Mouse (Mus musculus) kidney, postnatal 14 days (tissue): ENCODE measurements at regions not wholly inside any gene's neighbourhood (a gene's known extent, or its start where the extent isn't known, plus 50 kb on each side); places are given as distances from the start of the nearest gene placed in this dataset.

Experiments used
- DNase-seq: peaks from one replicate; pipeline ENCODE4 v3.0.0; 2022; ENCODE audit warnings: mixed read lengths

DNA sequence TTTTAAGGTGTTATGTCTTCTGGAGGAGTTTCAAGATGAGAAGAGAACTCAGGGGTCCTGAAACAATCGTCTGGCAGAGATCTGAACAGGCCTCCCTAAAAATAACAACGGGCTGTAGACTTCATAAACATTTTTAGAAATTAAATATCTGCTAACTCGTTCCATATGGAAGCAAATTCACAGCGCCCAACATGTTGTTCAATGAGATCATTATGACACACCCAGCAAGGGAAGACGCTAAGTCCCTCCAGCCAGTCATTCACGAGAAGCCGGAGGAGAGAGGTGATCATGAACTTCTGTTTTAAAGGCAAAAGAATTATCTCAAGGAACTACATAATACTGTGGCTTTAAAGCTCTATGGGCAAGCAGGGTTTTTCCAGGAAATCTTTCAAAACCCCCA, 334.8 kb downstream of the Efna5 start:
- DNase-seq = no peak

DNA sequence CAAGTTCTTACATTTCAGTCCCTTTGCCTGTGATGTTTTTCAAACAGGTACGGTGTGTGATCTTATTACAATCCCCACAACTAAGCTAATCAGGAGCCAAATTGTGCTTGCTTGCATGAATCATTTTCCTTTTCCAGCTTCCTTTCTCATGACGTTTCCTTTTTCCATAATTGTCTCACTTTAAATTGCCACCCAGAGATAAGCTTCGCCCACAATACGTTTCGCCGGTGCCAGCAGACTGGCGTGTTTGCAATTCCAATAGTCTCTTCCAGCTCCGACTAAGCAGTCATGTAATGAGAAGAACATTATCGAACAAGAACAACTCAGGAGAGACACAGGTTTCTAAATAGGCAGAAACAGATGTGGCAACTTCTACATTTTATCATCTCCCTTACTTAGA, 335.8 kb downstream of the Efna5 start:
- DNase-seq = peak; percentile 6

DNA sequence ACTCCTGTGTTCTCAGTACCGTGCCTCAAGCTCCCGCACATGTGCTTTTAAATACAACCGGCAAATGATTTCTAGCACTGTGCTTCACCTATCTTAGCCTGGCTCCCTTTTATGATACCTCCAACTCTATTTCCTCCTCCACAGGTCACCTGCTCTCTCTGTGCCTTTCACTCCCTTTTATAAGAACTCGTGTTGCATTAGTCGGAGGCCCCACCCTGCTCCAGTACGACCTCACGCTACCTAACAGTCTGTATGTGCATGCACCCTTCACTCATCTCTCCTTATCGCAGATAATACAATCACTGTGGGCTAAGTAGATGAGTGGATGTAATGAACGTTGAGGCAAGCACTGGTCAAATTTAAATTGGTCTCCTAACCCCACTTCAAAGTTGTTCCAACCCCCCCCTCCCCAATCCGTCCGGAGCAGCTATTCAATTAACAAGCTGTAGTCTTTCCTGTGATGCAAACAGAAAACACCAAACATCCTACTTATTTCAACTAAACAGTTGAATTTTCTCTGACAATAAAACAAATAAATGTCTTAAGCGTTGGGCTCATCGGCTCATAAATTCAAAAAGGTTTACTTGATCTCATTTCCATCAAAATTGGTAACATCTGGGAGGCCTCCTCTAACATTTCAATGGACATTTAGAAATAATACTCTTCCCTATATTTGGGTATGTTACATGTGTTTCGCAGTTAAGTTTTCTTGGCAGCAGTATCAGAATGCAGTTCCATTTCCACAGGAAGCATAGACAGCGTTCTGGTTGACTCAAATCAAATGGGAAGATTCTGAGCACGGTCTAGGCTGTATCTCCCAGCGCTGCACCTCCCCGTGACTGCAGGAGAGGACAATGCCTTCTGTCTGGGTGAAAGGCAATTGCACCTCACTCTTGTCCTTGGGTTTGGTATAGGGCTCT, 337.8 kb downstream of the Efna5 start:
- DNase-seq = no peak

DNA sequence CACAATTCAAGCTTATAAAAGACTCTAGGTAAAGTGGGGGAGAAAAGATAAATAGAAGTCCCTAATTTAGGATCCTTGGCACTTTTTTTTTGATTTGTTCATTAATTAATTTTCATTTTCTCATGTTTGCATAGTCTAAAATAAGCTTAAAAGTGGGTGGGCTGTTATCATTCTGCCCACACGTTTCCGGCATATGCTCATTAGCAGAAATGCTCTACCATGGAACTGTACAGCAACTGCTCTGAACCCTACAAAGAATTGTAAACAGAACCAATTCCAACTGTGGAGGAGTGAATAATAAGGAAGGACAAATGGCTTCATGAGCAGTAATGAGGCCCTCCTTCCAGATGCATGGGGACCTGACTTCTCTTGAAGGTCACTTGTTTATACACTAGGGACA, 351.2 kb downstream of the Efna5 start:
- DNase-seq = no peak

DNA sequence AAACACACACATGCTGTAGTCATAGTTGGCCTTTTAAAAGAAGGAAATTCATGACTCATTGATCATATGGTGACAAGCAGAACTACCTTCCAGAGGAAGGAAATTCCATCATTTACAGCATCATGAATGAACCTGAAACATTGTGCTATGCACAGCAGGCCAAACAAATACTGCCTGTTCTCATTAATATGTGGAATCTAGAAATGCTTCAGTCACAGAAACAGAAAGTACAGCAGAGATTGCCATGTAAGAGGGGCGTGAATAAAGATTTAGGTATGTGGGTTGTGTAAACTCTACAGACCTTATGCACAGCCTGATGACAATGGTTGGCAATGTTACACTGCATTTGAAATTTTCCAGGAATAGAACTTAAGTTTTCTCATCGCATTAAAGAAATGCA, 353.6 kb downstream of the Efna5 start:
- no peak for DNase-seq

DNA sequence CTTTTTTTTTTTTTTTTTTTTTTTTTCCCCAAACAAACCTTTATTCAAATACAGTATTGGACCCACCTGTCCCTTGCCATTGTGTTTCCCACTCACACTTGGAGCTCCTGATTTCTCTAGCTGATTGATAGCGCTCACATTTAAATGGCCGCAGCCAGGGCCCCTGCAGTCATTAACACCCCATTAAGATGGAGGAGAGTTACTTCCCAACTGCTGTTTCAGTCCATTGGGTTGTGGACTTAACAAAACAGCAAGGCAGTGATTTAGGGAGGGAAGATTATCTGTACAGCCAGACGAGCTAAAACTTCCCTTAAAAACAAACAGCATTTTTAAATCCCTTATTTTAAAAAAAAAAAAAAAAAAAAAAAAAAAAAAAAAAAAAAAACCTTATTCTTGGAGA, 367.5 kb downstream of the Efna5 start:
- no peak for DNase-seq

DNA sequence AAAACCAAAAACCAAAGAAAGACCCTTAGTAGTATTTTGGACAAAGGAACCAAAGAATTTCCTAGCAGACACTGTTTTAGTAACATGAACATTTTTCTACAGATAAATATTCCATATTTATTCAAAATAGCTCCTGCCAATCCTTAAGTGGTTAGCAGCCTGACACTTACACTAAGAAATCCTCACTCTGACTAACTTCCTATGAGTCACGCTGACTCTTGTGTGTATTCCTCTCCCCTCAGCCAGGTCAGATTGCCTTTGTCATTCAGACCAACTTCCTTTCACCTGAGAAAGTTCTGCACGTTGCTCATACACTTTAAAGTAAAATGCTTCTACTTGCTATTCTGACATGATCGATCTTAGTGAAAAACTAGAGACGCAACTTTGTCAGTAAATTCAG, 370.9 kb downstream of the Efna5 start:
- DNase-seq = no peak

DNA sequence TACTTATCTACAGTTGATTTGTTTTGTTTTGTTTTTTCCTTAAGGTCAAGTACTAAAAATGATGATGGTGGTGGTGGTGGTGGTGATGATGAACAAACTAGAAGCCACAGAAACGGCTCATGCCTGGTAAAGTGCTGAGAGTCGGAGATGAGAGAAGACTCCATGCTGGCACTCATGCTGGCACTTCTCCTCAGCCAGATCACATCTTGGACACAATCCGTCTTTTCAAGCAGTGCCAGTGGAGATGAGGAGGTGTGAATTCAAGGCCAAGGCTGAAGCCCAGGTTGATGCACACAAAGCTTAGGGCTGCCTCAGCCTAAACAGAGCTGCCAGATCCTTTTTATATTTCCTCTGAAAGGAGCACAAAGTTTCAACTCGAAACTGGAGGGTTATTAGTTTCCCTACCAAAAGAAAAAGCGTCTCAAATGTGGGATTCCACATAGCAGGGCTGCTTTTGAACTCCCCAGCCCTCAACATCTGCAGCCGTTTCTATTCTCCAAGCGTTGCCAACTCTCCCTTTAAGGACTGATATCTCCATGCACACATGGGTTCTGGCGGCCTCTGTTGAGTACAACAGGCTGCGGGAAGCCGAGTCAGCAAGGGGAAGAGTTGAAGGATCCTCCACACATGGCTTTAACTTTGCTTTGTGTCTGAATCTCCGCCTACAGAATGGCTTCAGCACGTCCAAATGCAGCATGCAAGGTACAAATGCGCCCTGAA, 373.2 kb downstream of the Efna5 start:
- DNase-seq = no peak

DNA sequence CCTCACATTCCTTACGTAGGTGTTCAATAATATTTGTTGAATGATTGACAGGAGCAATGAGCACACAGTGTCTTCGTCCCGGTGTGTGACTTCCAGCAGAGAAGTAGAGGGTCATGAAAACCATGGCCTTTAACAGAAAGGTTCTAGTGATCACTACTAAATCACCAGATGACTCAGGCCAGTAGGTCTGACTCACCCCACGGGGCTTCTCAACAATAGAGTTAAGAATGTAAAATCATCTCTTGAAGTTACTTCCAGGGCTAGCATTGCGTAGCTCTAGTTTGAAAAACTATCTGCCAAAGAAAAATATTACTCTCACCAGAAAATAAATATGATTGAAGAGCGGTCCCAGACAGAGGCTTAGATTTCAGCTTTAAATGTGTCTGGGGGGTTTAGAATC, 376.4 kb downstream of the Efna5 start:
- DNase-seq = no peak

DNA sequence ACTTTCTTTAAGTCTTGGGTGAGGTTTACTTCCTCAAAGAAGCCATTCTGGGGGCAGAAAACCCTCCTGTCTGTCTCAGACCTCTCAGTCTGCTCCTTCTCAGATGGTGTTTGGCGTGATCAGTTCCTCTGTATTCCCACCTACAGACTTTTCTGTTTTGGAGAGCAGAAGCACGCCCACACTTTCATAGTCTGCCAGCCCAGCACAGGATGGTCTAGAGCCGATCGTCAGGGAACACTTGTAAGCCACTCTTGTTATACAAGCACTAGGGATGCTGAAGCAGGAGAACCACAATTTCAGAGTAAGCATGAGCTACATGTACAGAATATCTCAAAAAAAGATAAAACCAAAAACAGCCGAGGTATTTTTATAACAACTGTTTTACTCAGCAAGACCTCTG, 410.4 kb downstream of the Efna5 start:
- no peak for DNase-seq

DNA sequence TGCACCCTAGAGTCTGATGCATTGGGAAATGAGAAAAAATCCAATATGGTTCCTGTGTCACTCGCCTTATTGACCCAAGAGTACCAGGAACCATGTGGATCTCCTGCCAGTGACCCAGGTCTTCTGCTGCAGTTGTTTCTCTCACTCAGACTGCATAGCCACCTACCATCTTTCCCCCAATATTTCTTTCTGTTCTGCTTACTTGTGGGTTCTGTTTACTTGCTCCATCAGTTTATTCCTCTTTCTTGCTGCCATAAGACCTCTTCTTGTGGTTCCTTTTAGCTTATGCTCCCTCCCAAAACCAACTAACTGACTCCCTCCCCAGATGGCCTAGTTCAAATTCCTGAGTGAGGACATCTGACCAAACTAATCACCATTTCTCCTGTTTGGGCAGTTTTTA, 411.8 kb downstream of the Efna5 start:
- DNase-seq = no peak

DNA sequence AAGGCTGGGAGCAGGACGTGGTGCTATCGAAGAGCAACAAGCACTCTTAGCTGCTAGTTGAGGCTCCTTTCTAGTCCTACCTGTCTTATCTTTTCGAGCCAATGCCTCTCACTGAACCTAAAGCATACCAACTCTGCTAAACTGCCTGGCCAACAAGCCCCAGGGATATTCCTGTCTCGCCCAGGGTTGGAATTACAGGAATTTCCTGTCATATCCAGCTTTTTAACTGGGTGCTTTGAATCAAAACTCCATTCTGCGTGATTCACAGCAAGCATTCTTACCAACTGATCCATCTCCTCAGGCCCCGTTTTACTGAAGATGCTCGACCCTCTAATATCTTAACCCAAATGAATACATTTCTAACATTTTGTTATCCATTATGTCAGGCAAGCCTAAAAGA, 412.3 kb downstream of the Efna5 start:
- DNase-seq = no peak

DNA sequence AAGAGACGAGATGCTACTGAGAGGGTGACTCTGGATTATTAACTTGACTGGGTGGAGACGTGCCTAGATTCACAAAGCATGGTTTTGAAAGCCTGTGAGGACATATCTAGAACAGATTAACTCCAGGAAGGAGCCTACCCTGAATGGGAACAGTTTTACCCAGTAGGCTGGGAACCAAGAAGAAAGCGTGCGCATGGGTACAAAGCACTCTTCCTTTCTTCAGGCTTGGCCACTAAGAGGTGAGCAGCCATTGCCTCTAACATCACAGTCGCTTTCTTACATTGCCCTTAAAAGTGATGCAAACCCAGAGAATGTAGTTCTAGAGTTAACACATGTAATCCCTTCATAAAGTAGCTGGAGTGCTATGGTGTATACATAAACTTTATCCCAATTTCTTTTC, 414.0 kb downstream of the Efna5 start:
- no peak for DNase-seq

DNA sequence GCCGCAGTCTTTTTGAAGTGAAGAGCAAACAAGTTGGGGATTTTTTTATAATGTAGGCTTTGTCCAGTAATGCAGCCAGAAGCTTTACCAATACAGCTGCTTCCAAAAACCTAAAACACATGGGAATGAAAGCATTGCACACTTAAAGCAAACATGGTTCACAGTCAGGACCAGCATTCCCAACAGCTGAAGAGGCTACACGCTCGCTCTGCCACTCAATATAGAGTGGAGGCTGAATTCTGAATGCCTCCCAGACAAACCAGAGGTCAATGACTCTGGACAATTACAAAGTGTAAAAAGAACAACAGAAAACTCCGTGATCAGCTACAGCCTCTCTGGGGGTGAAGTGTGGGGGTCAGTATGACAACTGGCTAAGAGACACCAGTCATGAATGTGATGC, 416.1 kb downstream of the Efna5 start:
- no peak for DNase-seq

DNA sequence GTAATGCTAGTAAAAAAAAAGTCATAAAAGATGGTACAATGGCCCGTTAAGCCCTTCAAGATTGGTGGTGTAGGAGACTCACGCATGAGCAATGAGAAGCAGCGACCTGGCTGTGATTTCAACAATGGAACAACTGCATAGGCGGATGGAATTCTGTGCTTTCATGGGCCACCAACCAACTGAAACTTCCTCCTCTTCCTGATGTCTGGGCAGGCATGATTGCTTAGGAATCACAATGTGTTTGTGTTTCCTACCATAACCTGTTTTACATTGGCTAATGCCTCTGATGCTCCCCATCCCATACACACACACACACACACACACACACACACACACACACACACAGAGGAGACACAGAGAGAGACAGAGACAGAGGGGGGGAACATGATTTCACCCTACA, 416.9 kb downstream of the Efna5 start:
- no peak for DNase-seq

DNA sequence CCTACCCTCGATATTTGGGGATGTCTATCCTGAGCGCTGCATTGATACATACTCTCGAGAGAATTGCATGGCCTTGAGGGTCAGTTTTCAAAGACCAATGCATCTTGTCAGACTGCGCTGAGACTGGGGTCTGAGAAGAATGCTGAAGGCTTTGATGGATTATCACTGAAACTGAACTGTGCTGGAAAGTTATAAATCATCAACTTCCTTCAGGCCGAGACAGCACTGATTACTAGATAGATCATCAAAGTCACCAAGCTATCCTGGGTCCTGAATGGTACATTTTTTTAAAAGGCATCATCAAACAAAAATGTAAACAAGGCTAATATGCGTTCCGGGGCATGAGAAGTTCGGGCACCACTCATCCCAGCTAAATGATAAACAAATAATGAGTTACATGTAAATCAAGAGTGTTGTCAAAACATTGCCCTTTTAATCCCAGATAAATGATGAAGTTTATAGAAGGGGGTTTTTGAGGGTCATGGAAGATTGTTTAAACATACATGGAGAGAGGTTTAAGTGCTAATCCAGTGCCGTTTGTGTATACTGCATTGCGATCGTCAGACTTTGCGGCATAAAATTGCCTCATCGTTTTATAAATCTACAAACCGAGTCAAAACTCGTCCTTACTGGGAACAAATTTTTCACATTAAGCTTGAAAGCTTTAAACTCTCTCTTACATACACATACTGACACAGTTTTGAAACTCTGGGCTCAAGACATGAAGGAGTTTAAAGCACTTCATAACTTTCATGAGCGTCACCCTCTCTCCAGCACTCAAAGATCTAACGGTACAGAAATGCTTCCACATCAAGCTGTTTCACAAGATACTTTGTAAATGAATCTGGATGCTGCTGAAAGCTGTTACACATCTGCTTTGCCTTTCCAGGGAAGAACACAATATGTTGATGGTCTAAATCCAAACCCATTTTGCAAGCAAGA, 419.5 kb downstream of the Efna5 start:
- DNase-seq = no peak

DNA sequence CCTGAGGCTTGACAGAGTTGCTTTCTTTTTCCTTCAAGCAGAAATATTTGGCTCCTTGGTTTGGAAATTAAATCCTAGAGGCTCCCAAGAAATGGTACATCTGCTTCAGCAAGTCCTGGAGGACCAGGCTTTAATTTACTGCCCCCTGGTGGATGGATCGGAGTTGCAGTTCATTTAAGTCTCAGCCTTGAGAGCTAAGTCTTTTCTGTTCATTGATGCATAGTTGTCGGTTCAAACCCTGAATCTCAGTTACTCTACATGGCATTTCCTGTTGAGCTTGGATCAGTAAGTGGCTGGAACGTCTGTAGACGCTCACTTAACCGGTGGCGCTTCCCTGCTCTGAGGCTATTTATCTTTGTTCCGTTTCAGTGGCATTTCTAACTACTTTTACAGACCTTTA, 422.2 kb downstream of the Efna5 start:
- DNase-seq = peak; percentile 55

DNA sequence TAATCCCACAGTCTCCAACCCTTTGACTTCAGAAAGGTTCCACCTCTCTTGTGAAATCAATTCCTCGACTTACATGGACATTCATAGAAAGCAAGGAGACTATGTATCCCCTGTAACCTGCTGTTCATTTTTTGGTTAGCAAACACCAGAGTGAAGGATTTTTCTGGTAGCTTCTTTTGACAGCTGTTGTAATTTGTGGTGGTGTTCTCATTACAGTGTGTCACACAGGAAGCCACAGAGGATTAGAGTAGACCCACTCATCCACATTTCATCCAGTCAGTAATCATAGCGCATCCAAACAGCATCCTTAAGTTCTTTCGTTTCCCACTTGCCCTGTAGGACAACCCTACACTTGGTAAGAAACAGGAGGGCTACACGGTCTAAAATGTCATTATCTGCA, 443.1 kb downstream of the Efna5 start:
- DNase-seq = no peak

DNA sequence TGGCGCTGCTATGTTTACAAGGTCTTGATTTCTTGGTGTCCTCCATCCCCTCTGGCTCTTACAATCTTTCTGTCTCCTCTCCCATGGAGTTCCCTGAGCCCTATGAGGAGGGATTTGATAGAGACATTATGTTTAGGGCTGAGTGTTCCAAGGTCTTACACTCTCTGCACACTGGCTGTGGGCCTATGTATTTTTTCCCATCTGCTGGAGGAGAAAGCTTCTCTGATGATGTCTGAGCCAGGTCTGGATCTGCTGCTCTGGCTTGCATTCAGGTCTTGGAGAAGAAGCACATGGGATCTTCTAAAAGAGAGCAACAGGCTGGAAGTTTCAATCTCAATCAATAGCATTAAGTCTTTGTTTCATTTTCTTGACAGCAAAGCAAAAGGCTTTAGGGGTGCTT, 445.1 kb downstream of the Efna5 start:
- DNase-seq = no peak

DNA sequence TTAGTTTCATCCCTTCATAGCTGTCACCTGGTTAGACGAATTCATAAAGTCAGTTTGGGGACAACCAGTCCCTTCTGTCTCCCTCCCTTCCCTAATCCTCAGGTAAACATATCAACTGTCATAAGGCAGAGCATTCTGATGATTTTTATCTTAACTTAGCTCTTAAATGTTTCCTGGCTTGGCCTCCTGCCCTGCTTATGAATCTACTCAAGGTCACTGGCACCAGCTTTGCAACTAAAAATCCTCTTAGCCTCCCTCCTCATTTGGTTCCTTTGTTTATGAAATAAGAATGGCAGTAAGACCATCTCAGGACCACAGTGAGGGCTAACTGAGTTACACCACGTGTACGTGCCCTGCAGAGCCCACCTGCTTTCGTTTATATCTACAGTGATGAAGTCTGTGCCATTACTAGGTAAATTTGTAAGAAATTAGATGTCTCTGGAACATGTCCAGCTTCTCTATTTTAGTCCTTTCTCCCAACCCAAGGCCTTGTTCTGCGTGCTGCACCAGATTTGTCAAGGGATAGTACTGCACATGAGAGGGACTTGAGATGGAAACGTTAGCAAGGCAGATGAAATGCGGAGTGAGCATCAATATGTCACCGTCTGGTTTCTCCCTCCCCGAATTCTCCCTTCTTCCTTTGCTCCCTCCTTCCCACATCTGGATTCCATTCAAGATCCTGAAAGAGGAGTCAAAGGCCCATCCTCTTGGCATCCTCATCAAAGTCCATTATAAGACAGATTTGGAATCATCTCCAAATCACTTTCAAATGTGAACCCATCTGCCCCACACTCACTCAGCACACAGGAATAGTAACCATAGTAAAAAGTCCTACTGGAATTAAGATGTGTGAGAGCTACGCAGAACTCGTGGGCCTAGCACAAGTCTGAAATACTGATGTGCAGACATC, 457.4 kb downstream of the Efna5 start:
- no peak for DNase-seq

DNA sequence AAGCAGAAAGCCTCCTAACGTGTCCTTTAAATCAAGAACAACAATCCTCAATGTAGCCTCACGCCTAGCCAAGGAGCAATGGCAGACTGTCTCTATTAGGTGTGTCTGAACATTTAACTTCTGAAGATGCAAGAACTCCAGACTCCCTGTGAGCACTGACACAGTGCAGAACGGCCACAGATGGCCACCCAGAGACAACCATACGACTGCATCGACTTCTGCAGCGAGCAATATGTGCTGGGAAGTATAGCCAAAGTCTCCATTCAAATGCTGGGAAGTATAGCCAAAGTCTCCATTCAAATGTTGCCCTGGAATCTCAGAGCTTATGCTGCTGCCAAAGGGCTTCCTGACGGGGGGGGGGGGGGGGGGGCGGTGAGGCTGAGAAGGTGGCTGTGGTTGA, 463.5 kb downstream of the Efna5 start:
- DNase-seq = no peak

DNA sequence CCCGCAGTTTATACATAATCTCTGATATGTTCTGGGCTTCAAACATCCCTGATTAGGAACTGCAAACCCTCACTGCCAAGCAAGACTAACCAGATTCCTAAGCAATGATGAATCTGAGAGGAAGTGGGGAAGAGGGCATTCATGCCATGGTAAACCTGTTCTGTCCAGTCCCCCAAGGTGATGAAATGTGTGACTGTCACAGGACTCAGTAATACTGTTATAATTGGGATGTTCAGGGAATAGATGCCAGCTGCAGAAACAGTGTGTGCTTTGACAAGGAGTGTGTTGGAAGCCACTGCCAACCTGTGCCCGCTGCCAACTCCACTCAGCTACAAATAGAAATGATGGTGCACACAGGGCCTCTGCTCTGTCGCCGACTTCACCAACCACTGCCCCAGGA, 466.0 kb downstream of the Efna5 start:
- peak; percentile 5 for DNase-seq
